Mouse (Mus musculus): ENCODE data around the gene Nav2.

GRCm38 (mm10) chr7:49418841-49419240, 510.3 kb downstream of the Nav2 start:
- no peak for TF ChIP-seq CTCF (IDR thresholded peaks at IDR 0.05)
- no peak for TF ChIP-seq POLR2A (IDR thresholded peaks at IDR 0.05; ENCODE audit: insufficient read depth, low read depth, low read length)

All from heart, adult 2 months (tissue).